Mouse (Mus musculus) intestine, embryonic 16.5 days (tissue): Measurements from ENCODE around the gene Pim3. TPM values are rescaled to one million over a fixed set of nuclear protein-coding genes. Genes with fewer than 3 reads are reported as not detected.

Source experiments
- ATAC-seq: fragments of 200-750 bp; cut with Nextera tagmentation; 2 replicates; pipeline ENCODE4 v1.8.0; 2017; ENCODE audit warnings: moderate TSS enrichment, moderate library complexity
- H3K27ac ChIP-seq: fragments of 300-500 bp; sonication (generic); 2 replicates; pipeline ENCODE4 v1.5.1; 2014; ENCODE audit warnings: mild to moderate bottlenecking, low read length
- H3K27me3 ChIP-seq: fragments of 300-500 bp; sonication (generic); replicated peaks from 2 replicates; pipeline ENCODE4 v1.6.1; 2014; ENCODE audit warnings: low read length, control low read depth, mixed read lengths; ENCODE audit not compliant: control insufficient read depth, insufficient read depth
- H3K36me3 ChIP-seq: fragments of 300-500 bp; sonication (generic); 2 replicates; pipeline ENCODE4 v1.6.1; 2014; ENCODE audit warnings: low read length, control low read depth; ENCODE audit not compliant: control insufficient read depth, insufficient read depth
- H3K4me1 ChIP-seq: fragments of 300-500 bp; sonication (generic); 2 replicates; pipeline ENCODE4 v1.6.1; 2014; ENCODE audit warnings: low read length, control low read depth, mixed read lengths; ENCODE audit not compliant: control insufficient read depth, insufficient read depth
- H3K4me2 ChIP-seq: fragments of 300-500 bp; sonication (generic); 2 replicates; pipeline ENCODE4 v1.6.1; 2014; ENCODE audit warnings: low read depth, low read length, control low read depth
- H3K4me3 ChIP-seq: fragments of 300-500 bp; sonication (generic); 2 replicates; pipeline ENCODE4 v1.5.1; 2014; ENCODE audit warnings: mild to moderate bottlenecking, low read length
- H3K9ac ChIP-seq: fragments of 300-500 bp; sonication (generic); 2 replicates; pipeline ENCODE4 v1.6.1; 2014; ENCODE audit warnings: low read depth, low read length
- H3K9me3 ChIP-seq: fragments of 300-500 bp; sonication (generic); 2 replicates; pipeline ENCODE4 v1.6.1; 2016; ENCODE audit warnings: low read length, control low read depth; ENCODE audit not compliant: control insufficient read depth
- WGBS: fragments of 180-500 bp; shearing (Covaris S2); extraction: QIAGEN DNeasy Blood & Tissue Kit; methylation state at CpG from one replicate; pipeline ENCODE4 v1.1.7; 2014; 5-methylcytosine and 5-hydroxymethylcytosine counted together
- polyA plus RNA-seq: library from polyadenylated mRNA; unstranded; fragments of >200 nt; fragmentation: Nextera tagmentation; extraction: Ambion mirVana; gene quantifications from 2 replicates; pipeline ENCODE4 v1.2.1, GENCODE M21; 2015

Gene Pim3
- polyA plus RNA-seq, 1 experiment from 2014 or later: 46.3 TPM

GRCm38 (mm10) chr15:88836031-88836430 is 26.0 kb upstream of the Pim3 start:
- ATAC-seq: no peak
- Histone ChIP-seq H3K27me3 (no peaks in the 10 kb centered on the region), H3K27ac (peak overlapping the region; percentile 26; the same call in 1 of the 2 replicates), H3K4me3 (no peak overlapping the region), H3K9me3 (no peaks in the 10 kb centered on the region), H3K4me1 (peaks cover 31% of the 10 kb centered on the region), H3K36me3 (no peaks in the 10 kb centered on the region), H3K9ac (no peak overlapping the region), H3K4me2 (0 out of 2 replicates have a peak overlapping the region, but pooled peaks have one; percentile 75)
- 74% methylated on average over 6 of the region's 6 CpGs for WGBS

GRCm38 (mm10) chr15:88836571-88836970 is 25.4 kb upstream of the Pim3 start:
- no peaks in the 10 kb centered on the region for H3K9me3 ChIP-seq
- no peak overlapping the region; the same call in 1 of the 2 replicates for H3K9ac ChIP-seq
- no peaks in the 10 kb centered on the region for H3K36me3 ChIP-seq
- WGBS: 49% methylated on average over 5 of the region's 5 CpGs
- peak overlapping the region; percentile 26; the same call in 1 of the 2 replicates for H3K27ac ChIP-seq
- 0 out of 2 replicates have a peak overlapping the region, but pooled peaks have one; percentile 8 for H3K4me3 ChIP-seq
- H3K4me1 ChIP-seq: peaks cover 31% of the 10 kb centered on the region
- no peaks in the 10 kb centered on the region for H3K27me3 ChIP-seq
- peak overlapping the region; percentile 75 for H3K4me2 ChIP-seq
- ATAC-seq: 0 out of 2 replicates have a peak, but pooled peaks have one; percentile 5

GRCm38 (mm10) chr15:88837199-88837932 is 24.6 kb upstream of the Pim3 start:
- WGBS: under 1% methylated on average over 39 of the region's 39 CpGs
- peak overlapping the region; percentile 75 for H3K4me2 ChIP-seq
- H3K9ac ChIP-seq: peak overlapping the region; percentile 72
- no peaks in the 10 kb centered on the region for H3K36me3 ChIP-seq
- peak; percentile 87 for ATAC-seq
- H3K4me3 ChIP-seq: peak overlapping the region; percentile 65
- peak overlapping the region; percentile 84 for H3K27ac ChIP-seq
- H3K27me3 ChIP-seq: no peaks in the 10 kb centered on the region
- peaks cover 26% of the 10 kb centered on the region for H3K4me1 ChIP-seq
- H3K9me3 ChIP-seq: no peaks in the 10 kb centered on the region

- ATAC-seq: no peak
- H3K9ac ChIP-seq: peak overlapping the region; percentile 72
- peak overlapping the region; percentile 84 for H3K27ac ChIP-seq
- no peaks in the 10 kb centered on the region for H3K9me3 ChIP-seq
- H3K36me3 ChIP-seq: no peaks in the 10 kb centered on the region
- peaks cover 22% of the 10 kb centered on the region for H3K4me1 ChIP-seq
- WGBS: under 1% methylated on average over 11 of the region's 11 CpGs
- H3K4me3 ChIP-seq: peak overlapping the region; percentile 65
- no peaks in the 10 kb centered on the region for H3K27me3 ChIP-seq
- peak overlapping the region; percentile 75 for H3K4me2 ChIP-seq
Measured at GRCm38 (mm10) chr15:88837977-88838376, 24.0 kb upstream of the Pim3 start.

GRCm38 (mm10) chr15:88839271-88839670 is 22.7 kb upstream of the Pim3 start:
- H3K9ac ChIP-seq: peak overlapping the region; percentile 30; the same call in 1 of the 2 replicates
- no peak overlapping the region for H3K4me3 ChIP-seq
- no peaks in the 10 kb centered on the region for H3K27me3 ChIP-seq
- peaks cover 22% of the 10 kb centered on the region for H3K4me1 ChIP-seq
- WGBS: 24% methylated on average over 9 of the region's 9 CpGs
- H3K36me3 ChIP-seq: no peaks in the 10 kb centered on the region
- H3K4me2 ChIP-seq: no peak overlapping the region
- peak overlapping the region; percentile 70 for H3K27ac ChIP-seq
- ATAC-seq: peak; percentile 45
- no peaks in the 10 kb centered on the region for H3K9me3 ChIP-seq

GRCm38 (mm10) chr15:88840126-88840525 is 21.9 kb upstream of the Pim3 start:
- Histone ChIP-seq H3K36me3 (no peaks in the 10 kb centered on the region), H3K9ac (no peak overlapping the region), H3K27ac (peak overlapping the region; percentile 70), H3K27me3 (no peaks in the 10 kb centered on the region), H3K4me2 (no peak overlapping the region), H3K4me3 (no peak overlapping the region), H3K9me3 (no peaks in the 10 kb centered on the region), H3K4me1 (peaks cover 22% of the 10 kb centered on the region)
- 72% methylated on average over 10 of the region's 10 CpGs for WGBS
- no peak for ATAC-seq

GRCm38 (mm10) chr15:88841160-88841559 is 20.8 kb upstream of the Pim3 start:
- Histone ChIP-seq H3K4me2 (no peak overlapping the region), H3K9ac (no peak overlapping the region), H3K27ac (no peak overlapping the region), H3K36me3 (no peaks in the 10 kb centered on the region), H3K4me3 (no peak overlapping the region), H3K9me3 (no peaks in the 10 kb centered on the region), H3K4me1 (peaks cover 22% of the 10 kb centered on the region), H3K27me3 (no peaks in the 10 kb centered on the region)
- no peak for ATAC-seq
- WGBS: 100% methylated on average over 2 of the region's 2 CpGs

GRCm38 (mm10) chr15:88841580-88842299 is 20.2 kb upstream of the Pim3 start:
- 89% methylated on average over 3 of the region's 3 CpGs for WGBS
- no peak overlapping the region for H3K9ac ChIP-seq
- H3K9me3 ChIP-seq: no peaks in the 10 kb centered on the region
- peaks cover 16% of the 10 kb centered on the region for H3K4me1 ChIP-seq
- H3K36me3 ChIP-seq: no peaks in the 10 kb centered on the region
- H3K27me3 ChIP-seq: no peaks in the 10 kb centered on the region
- ATAC-seq: no peak
- H3K27ac ChIP-seq: no peak overlapping the region
- no peak overlapping the region for H3K4me2 ChIP-seq
- H3K4me3 ChIP-seq: no peak overlapping the region

GRCm38 (mm10) chr15:88842300-88842673 is 19.7 kb upstream of the Pim3 start:
- Histone ChIP-seq H3K36me3 (no peaks in the 10 kb centered on the region), H3K27ac (no peak overlapping the region), H3K4me3 (no peak overlapping the region), H3K9me3 (no peaks in the 10 kb centered on the region), H3K4me1 (peaks cover 15% of the 10 kb centered on the region), H3K4me2 (no peak overlapping the region), H3K27me3 (no peaks in the 10 kb centered on the region), H3K9ac (0 out of 2 replicates have a peak overlapping the region, but pooled peaks have one; percentile 10)
- no peak for ATAC-seq
- WGBS: 66% methylated on average over 3 of the region's 3 CpGs
